14 mouse cellular contexts compared by ENCODE assay signal in the genomic region with DNA sequence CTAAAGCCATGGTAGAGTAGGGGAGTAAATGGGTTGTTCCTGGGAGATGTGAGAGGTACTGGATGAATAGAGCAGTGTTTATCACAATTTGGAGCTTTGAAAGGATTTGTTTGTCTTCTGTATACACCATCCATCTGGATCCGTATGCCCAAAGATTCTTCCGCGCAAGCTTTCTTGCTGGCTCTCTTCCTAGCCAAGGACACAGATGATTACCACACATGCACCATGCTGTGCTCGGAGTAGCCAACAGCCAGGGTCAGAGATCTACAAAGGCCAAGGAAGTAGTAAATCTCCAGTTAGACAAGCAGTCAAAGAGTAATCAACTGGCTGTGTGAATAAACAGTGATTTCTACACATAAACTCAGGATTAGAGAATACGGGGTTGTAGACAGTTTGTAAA.
A peak's percentile ranks its signal among the peaks of the same experiment; 100 is the strongest.
DNase-seq lines count a peak whose midpoint lies in the region; ATAC-seq lines count a peak whose summit lies in the region.
"Had no signal": no experiment of that assay in that cellular context is flagged by ENCODE, and none has a peak within 500 bp of the region (broad histone marks: within the 10 kb centered on the region; RNA-seq: fewer than 3 reads in every experiment).

No protein-coding gene starts in this region.

- ATAC-seq in megakaryocyte-erythroid progenitor cell, adult 5-6 weeks (replicated peaks; ENCODE audit: low FRiP score, low TSS enrichment, poor library complexity, severe bottlenecking), result no peak
- no peak for ATAC-seq in megakaryocyte progenitor cell, adult 5-6 weeks (replicated peaks; ENCODE audit: poor library complexity)
- ATAC-seq: intestine, embryonic 16.5 days; liver, postnatal 0 days had no signal

- peak; percentile 12 for DNase-seq in kidney, postnatal 14 days
- DNase-seq in kidney, adult 9 months, result no peak
- DNase-seq in adipocyte (ENCODE audit: low spot score), result peak; percentile 5
- DNase-seq in adrenal gland, postnatal 10 days, result peak; percentile 54
- DNase-seq in lung, postnatal 36 days, result peak; percentile 12
- DNase-seq: cerebellum, adult 18-20 months; heart, postnatal 4 days; kidney, postnatal 36 days; layer of hippocampus, postnatal 36 days; liver, postnatal 0 days; midbrain, embryonic 14.5 days had no signal
